Mouse (Mus musculus) inflammation-experienced regulatory T-cells, adult 16 weeks (primary cell): Measurements from ENCODE around the gene Gm906. TPM values are rescaled to one million over a fixed set of nuclear protein-coding genes. Genes with fewer than 3 reads are reported as not detected.

Experiments used
- polyA plus RNA-seq: library from polyadenylated mRNA; unstranded; fragments of 100-300 nt; shearing (Covaris generic); gene quantifications from one replicate; pipeline ENCODE4 v1.2.1, GENCODE M21; 2017

Gm906 gene
- polyA plus RNA-seq = not detected

GRCm38 (mm10) chr13:50250208-50250607 lies at the start of gene Gm906:
Gene Gm906, minus strand, starts transcription at chr13:50250308.

Other genes starting within 250 kb of the Gm906 start
- gene Fbxw17, start 167.6 kb upstream of the Gm906 start, polyA plus RNA-seq = 48.9 TPM
- not detected for gene Gm47429, start 193.6 kb upstream of the Gm906 start, polyA plus RNA-seq
- gene Nutm2, start 217.0 kb upstream of the Gm906 start, polyA plus RNA-seq = not detected